Mouse (Mus musculus) stomach, embryonic 14.5 days (tissue): ENCODE data around the gene Atp2a2. TPM values are rescaled to one million over a fixed set of nuclear protein-coding genes. Genes with fewer than 3 reads are reported as not detected.

ENCODE experiments used
- ATAC-seq: fragments of 200-750 bp; cut with Nextera tagmentation; 2 replicates; pipeline ENCODE4 v1.8.0; 2017; ENCODE audit warnings: low read depth, moderate TSS enrichment; ENCODE audit not compliant: insufficient number of reproducible peaks, insufficient read depth, low FRiP score
- H3K27ac ChIP-seq: fragments of 300-500 bp; sonication (generic); 2 replicates; pipeline ENCODE4 v1.5.1; 2014; ENCODE audit warnings: mild to moderate bottlenecking, low read length, moderate library complexity, mixed read lengths
- H3K27me3 ChIP-seq: fragments of 300-500 bp; sonication (generic); 2 replicates; pipeline ENCODE4 v1.6.1; 2014; ENCODE audit warnings: low read length, control low read depth, mixed read lengths; ENCODE audit not compliant: control insufficient read depth, insufficient read depth
- H3K36me3 ChIP-seq: fragments of 300-500 bp; sonication (generic); 2 replicates; pipeline ENCODE4 v1.6.1; 2014; ENCODE audit warnings: mild to moderate bottlenecking, control low read depth, low read length, moderate library complexity, mixed read lengths; ENCODE audit not compliant: control insufficient read depth, insufficient read depth
- H3K4me1 ChIP-seq: fragments of 300-500 bp; sonication (generic); 2 replicates; pipeline ENCODE4 v1.6.1; 2014; ENCODE audit warnings: low read length, control low read depth, mixed read lengths; ENCODE audit not compliant: control insufficient read depth, insufficient read depth
- H3K4me2 ChIP-seq: fragments of 300-500 bp; sonication (generic); replicated peaks from 2 replicates; pipeline ENCODE4 v1.6.1; 2014; ENCODE audit warnings: low read depth, low read length, control low read depth
- H3K4me3 ChIP-seq: fragments of 300-500 bp; sonication (generic); 2 replicates; pipeline ENCODE4 v1.5.1; 2014; ENCODE audit warnings: low read depth, low read length, control low read depth
- H3K9ac ChIP-seq: fragments of 300-500 bp; sonication (generic); replicated peaks from 2 replicates; pipeline ENCODE4 v1.6.1; 2014; ENCODE audit warnings: low read depth, mild to moderate bottlenecking, control low read depth, low read length, moderate library complexity, mixed read lengths
- H3K9me3 ChIP-seq: fragments of 300-500 bp; sonication (generic); 2 replicates; pipeline ENCODE4 v1.6.1; 2016; ENCODE audit warnings: low read depth, low read length, control low read depth; ENCODE audit not compliant: control insufficient read depth
- WGBS: fragments of 180-500 bp; shearing (Covaris S2); extraction: QIAGEN DNeasy Blood & Tissue Kit; methylation state at CpG from one replicate; pipeline ENCODE4 v1.1.7; 2014; 5-methylcytosine and 5-hydroxymethylcytosine counted together
- polyA plus RNA-seq: library from polyadenylated mRNA; unstranded; fragments of >200 nt; fragmentation: Nextera tagmentation; extraction: Ambion mirVana; gene quantifications from 2 replicates; pipeline ENCODE4 v1.2.1, GENCODE M21; 2014

Atp2a2 gene
- polyA plus RNA-seq, 1 experiment from 2014 or later, result 36.7 TPM

- H3K27me3 ChIP-seq, result no peaks in the 10 kb centered on the region
- WGBS, result 70% methylated on average over 11 of the region's 11 CpGs
- no peak overlapping the region for H3K4me3 ChIP-seq
- no peaks in the 10 kb centered on the region for H3K9me3 ChIP-seq
- H3K36me3 ChIP-seq, result no peaks in the 10 kb centered on the region
- no peak for ATAC-seq
- H3K4me1 ChIP-seq, result peaks cover 27% of the 10 kb centered on the region
- no peak overlapping the region for H3K27ac ChIP-seq
- no peak overlapping the region for H3K9ac ChIP-seq
- no peak overlapping the region for H3K4me2 ChIP-seq
These were observed 14.2 kb upstream of the Atp2a2 start for GRCm38 (mm10) chr5:122516029-122516730.

GRCm38 (mm10) chr5:122514127-122514521 is 12.1 kb upstream of the Atp2a2 start:
- H3K27me3 ChIP-seq, result no peaks in the 10 kb centered on the region
- no peak for ATAC-seq
- WGBS, result 39% methylated on average over 8 of the region's 8 CpGs
- H3K9ac ChIP-seq, result no peak overlapping the region
- H3K4me1 ChIP-seq, result peaks cover 33% of the 10 kb centered on the region
- no peak overlapping the region for H3K27ac ChIP-seq
- no peaks in the 10 kb centered on the region for H3K36me3 ChIP-seq
- H3K4me2 ChIP-seq, result peak overlapping the region; percentile 19
- no peak overlapping the region for H3K4me3 ChIP-seq
- H3K9me3 ChIP-seq, result no peaks in the 10 kb centered on the region

GRCm38 (mm10) chr5:122513421-122514126 is 11.5 kb upstream of the Atp2a2 start:
- Histone ChIP-seq H3K27ac (no peak overlapping the region), H3K4me3 (no peak overlapping the region), H3K27me3 (no peaks in the 10 kb centered on the region), H3K9ac (no peak overlapping the region), H3K4me2 (peak overlapping the region; percentile 19), H3K4me1 (peaks cover 30% of the 10 kb centered on the region), H3K9me3 (no peaks in the 10 kb centered on the region), H3K36me3 (no peaks in the 10 kb centered on the region)
- no peak for ATAC-seq
- WGBS, result 42% methylated on average over 23 of the region's 23 CpGs

GRCm38 (mm10) chr5:122512011-122512410 is 10.0 kb upstream of the Atp2a2 start:
- H3K36me3 ChIP-seq, result no peaks in the 10 kb centered on the region
- H3K9me3 ChIP-seq, result no peaks in the 10 kb centered on the region
- no peak overlapping the region for H3K4me2 ChIP-seq
- H3K4me1 ChIP-seq, result peaks cover 23% of the 10 kb centered on the region
- H3K4me3 ChIP-seq, result no peak overlapping the region
- H3K9ac ChIP-seq, result no peak overlapping the region
- ATAC-seq, result no peak
- 58% methylated on average over 6 of the region's 6 CpGs for WGBS
- no peaks in the 10 kb centered on the region for H3K27me3 ChIP-seq
- peak overlapping the region; percentile 79; the same call in 1 of the 2 replicates for H3K27ac ChIP-seq

DNA sequence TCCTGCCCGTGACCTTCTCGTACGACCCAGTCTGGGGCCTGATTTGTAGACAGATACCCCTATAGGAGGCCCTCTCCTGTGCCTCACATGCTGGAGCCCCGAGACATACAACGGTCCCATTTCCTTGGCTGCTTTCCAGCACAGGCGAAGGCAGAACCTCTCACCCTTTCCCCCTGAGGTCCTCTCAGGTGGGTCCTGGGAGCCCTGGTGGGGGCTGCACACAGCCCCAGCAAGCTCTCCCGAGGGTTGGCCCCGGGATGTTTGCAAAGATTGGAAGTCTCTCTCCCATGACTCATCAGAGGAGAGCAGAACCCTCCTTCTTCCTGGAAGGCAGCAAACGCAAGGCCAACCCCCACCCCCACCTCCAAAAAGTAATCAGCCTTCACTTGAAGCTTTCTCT is 9.4 kb upstream of the Atp2a2 start:
- no peaks in the 10 kb centered on the region for H3K27me3 ChIP-seq
- peak overlapping the region; percentile 79 for H3K27ac ChIP-seq
- no peak overlapping the region for H3K4me3 ChIP-seq
- no peak overlapping the region for H3K9ac ChIP-seq
- H3K4me1 ChIP-seq, result peaks cover 23% of the 10 kb centered on the region
- H3K36me3 ChIP-seq, result no peaks in the 10 kb centered on the region
- 17% methylated on average over 9 of the region's 9 CpGs for WGBS
- no peaks in the 10 kb centered on the region for H3K9me3 ChIP-seq
- no peak overlapping the region for H3K4me2 ChIP-seq
- peak; percentile 47 for ATAC-seq

- no peaks in the 10 kb centered on the region for H3K36me3 ChIP-seq
- peak; percentile 51; the same call in 1 of the 2 replicates for ATAC-seq
- peak overlapping the region; percentile 79 for H3K27ac ChIP-seq
- H3K4me3 ChIP-seq, result no peak overlapping the region
- H3K9me3 ChIP-seq, result no peaks in the 10 kb centered on the region
- H3K27me3 ChIP-seq, result no peaks in the 10 kb centered on the region
- H3K9ac ChIP-seq, result no peak overlapping the region
- peaks cover 23% of the 10 kb centered on the region for H3K4me1 ChIP-seq
- H3K4me2 ChIP-seq, result no peak overlapping the region; the same call in 1 of the 2 replicates
- 44% methylated on average over 17 of the region's 17 CpGs for WGBS
These were observed 8.7 kb upstream of the Atp2a2 start for GRCm38 (mm10) chr5:122510651-122511157.

DNA sequence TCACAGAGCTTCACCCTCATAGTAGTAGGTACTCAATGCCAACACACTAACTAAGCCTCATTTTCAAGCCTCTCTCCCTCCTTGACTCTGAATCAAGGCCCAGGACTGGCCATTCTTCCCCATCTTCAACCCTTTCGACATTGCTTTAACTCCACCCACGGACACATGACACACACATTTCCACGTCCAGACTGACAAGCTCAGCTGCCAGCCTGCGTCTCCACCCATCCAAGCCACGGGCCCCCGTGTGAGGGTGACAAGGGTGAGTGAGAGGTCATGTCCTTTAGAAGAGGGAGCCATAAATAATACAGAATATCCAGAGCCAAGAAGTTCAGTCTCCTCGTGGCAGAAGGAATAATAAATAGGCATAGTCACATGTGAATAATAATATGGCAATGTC is 7.6 kb upstream of the Atp2a2 start:
- no peaks in the 10 kb centered on the region for H3K27me3 ChIP-seq

DNA sequence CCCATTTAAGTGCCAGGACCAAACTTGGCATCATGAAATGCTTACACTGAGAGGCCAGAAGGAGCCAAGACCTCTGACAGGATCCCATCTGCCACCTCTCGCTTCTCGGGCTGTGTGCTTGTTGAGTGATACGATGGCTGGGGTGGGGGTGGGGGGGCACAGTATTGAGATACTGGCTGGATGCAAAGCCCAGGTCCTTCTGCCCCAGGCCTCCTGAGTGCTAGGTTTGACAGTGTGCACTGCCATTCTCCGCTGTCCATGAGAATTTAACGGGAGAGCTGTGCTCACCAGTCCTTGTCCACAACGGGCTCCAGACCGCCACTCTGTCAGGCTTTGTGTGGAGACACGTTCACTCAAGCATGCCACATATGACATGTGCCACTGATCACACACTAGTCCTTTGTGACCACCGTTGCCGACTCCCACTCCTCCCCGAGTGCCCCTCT is 6.9 kb upstream of the Atp2a2 start:
- Histone ChIP-seq H3K4me2 (no peak overlapping the region), H3K27ac (no peak overlapping the region), H3K4me3 (no peak overlapping the region), H3K36me3 (no peaks in the 10 kb centered on the region), H3K9ac (no peak overlapping the region), H3K4me1 (peaks cover 18% of the 10 kb centered on the region), H3K27me3 (no peaks in the 10 kb centered on the region), H3K9me3 (no peaks in the 10 kb centered on the region)
- no peak for ATAC-seq
- 88% methylated on average over 11 of the region's 11 CpGs for WGBS

More for the DNA sequence above, 7.6 kb upstream of the Atp2a2 start:
- no peak overlapping the region for H3K27ac ChIP-seq
- H3K4me1 ChIP-seq, result peaks cover 23% of the 10 kb centered on the region
- no peak for ATAC-seq
- WGBS, result 43% methylated on average over 7 of the region's 7 CpGs
- H3K9ac ChIP-seq, result no peak overlapping the region
- no peak overlapping the region for H3K4me3 ChIP-seq
- H3K9me3 ChIP-seq, result no peaks in the 10 kb centered on the region
- no peaks in the 10 kb centered on the region for H3K36me3 ChIP-seq
- H3K4me2 ChIP-seq, result no peak overlapping the region
